Mouse (Mus musculus): ENCODE results near the gene Gm10964. TPM values are rescaled to one million over a fixed set of nuclear protein-coding genes. Genes with fewer than 3 reads are reported as not detected.

Gm10964 gene
- not detected in 2 replicates for polyA plus RNA-seq (2014; fragmentation: Nextera tagmentation; extraction: Ambion mirVana)

GRCm38 (mm10) chr3:103739329-103739728 lies at the start of gene Gm10964:
TSS of gene Gm10964 (plus strand) at chr3:103739366.
- peak within 1 kb of the TSS; percentile 97 for H3K27ac ChIP-seq (ENCODE audit: low read length)
- 96% methylated on average over 1 of the region's 1 CpGs for WGBS
- peak within 1 kb of the TSS; percentile 62 for H3K4me2 ChIP-seq (replicated peaks; ENCODE audit: low read depth, low read length)
- no peaks in the 10 kb centered on the region for H3K27me3 ChIP-seq (ENCODE audit: control insufficient read depth, insufficient read depth, low read length)
- peaks cover 23% of the 10 kb centered on the region for H3K4me1 ChIP-seq (ENCODE audit: control insufficient read depth, insufficient read depth, low read length)
- no peak for ATAC-seq (ENCODE audit: insufficient number of reproducible peaks, insufficient read depth, low FRiP score, low read depth)
- H3K9ac ChIP-seq (replicated peaks; ENCODE audit: low read depth, low read length), result no peak within 1 kb of the TSS; the same call in 1 of the 2 replicates
- H3K9me3 ChIP-seq (ENCODE audit: control insufficient read depth, low read depth, low read length), result no peaks in the 10 kb centered on the region
- peak within 1 kb of the TSS; percentile 37 for H3K4me3 ChIP-seq (ENCODE audit: low read depth, low read length)
- H3K36me3 ChIP-seq (ENCODE audit: control insufficient read depth, insufficient read depth, low read length), result peaks cover 24% of the 10 kb centered on the region

GRCm38 (mm10) chr3:103690506-103690905 lies 48.7 kb upstream of the Gm10964 start:
- no peak overlapping the region for H3K9ac ChIP-seq (replicated peaks; ENCODE audit: low read depth, low read length)
- H3K9me3 ChIP-seq (ENCODE audit: control insufficient read depth, low read depth, low read length), result no peaks in the 10 kb centered on the region
- H3K4me3 ChIP-seq (ENCODE audit: low read depth, low read length), result no peak overlapping the region
- 88% methylated on average over 3 of the region's 3 CpGs for WGBS
- no peak overlapping the region for H3K27ac ChIP-seq (ENCODE audit: low read length)
- no peak overlapping the region for H3K4me2 ChIP-seq (replicated peaks; ENCODE audit: low read depth, low read length)
- H3K36me3 ChIP-seq (ENCODE audit: control insufficient read depth, insufficient read depth, low read length), result no peaks in the 10 kb centered on the region
- no peak for ATAC-seq (ENCODE audit: insufficient number of reproducible peaks, insufficient read depth, low FRiP score, low read depth)
- H3K4me1 ChIP-seq (ENCODE audit: control insufficient read depth, insufficient read depth, low read length), result no peaks in the 10 kb centered on the region
- H3K27me3 ChIP-seq (ENCODE audit: control insufficient read depth, insufficient read depth, low read length), result no peaks in the 10 kb centered on the region

DNA sequence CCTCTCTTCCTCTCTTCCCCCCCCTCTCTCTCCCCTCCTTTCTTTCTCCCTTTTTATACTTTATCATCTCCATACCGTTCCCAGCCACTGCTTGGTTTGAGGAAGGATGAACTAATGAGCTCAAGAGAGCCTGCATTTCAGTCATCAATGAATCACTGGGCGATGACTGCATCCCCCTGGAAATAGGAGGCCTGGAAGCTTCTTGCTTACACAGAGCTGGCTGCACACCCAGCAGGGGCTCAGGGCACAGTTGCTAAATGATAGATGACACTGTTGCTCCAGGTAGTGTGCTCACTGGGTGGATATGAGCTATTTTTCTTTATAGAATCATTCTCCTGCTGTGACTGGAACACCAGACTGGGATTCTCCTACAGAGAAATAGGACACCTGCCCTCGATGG lies 43.6 kb upstream of the Gm10964 start:
- Histone ChIP-seq H3K4me3 (ENCODE audit: low read depth, low read length) (no peak overlapping the region), H3K4me2 (replicated peaks; ENCODE audit: low read depth, low read length) (no peak overlapping the region), H3K9ac (replicated peaks; ENCODE audit: low read depth, low read length) (no peak overlapping the region), H3K36me3 (ENCODE audit: control insufficient read depth, insufficient read depth, low read length) (no peaks in the 10 kb centered on the region), H3K4me1 (ENCODE audit: control insufficient read depth, insufficient read depth, low read length) (no peaks in the 10 kb centered on the region), H3K9me3 (ENCODE audit: control insufficient read depth, low read depth, low read length) (no peaks in the 10 kb centered on the region), H3K27me3 (ENCODE audit: control insufficient read depth, insufficient read depth, low read length) (no peaks in the 10 kb centered on the region), H3K27ac (ENCODE audit: low read length) (no peak overlapping the region)
- ATAC-seq (ENCODE audit: insufficient number of reproducible peaks, insufficient read depth, low FRiP score, low read depth), result no peak
- WGBS, result 46% methylated on average over 3 of the region's 3 CpGs

- H3K9me3 ChIP-seq (ENCODE audit: control insufficient read depth, low read depth, low read length), result no peaks in the 10 kb centered on the region
- H3K27ac ChIP-seq (ENCODE audit: low read length), result no peak overlapping the region
- no peak overlapping the region for H3K4me2 ChIP-seq (replicated peaks; ENCODE audit: low read depth, low read length)
- no peaks in the 10 kb centered on the region for H3K27me3 ChIP-seq (ENCODE audit: control insufficient read depth, insufficient read depth, low read length)
- no peaks in the 10 kb centered on the region for H3K4me1 ChIP-seq (ENCODE audit: control insufficient read depth, insufficient read depth, low read length)
- no peaks in the 10 kb centered on the region for H3K36me3 ChIP-seq (ENCODE audit: control insufficient read depth, insufficient read depth, low read length)
- 85% methylated on average over 1 of the region's 1 CpGs for WGBS
- H3K9ac ChIP-seq (replicated peaks; ENCODE audit: low read depth, low read length), result no peak overlapping the region
- ATAC-seq (ENCODE audit: insufficient number of reproducible peaks, insufficient read depth, low FRiP score, low read depth), result no peak
- H3K4me3 ChIP-seq (ENCODE audit: low read depth, low read length), result no peak overlapping the region
These were observed 42.7 kb upstream of the Gm10964 start for GRCm38 (mm10) chr3:103696388-103696925.

- no peak overlapping the region for H3K27ac ChIP-seq (ENCODE audit: low read length)
- H3K27me3 ChIP-seq (ENCODE audit: control insufficient read depth, insufficient read depth, low read length), result no peaks in the 10 kb centered on the region
- no peak overlapping the region for H3K4me2 ChIP-seq (replicated peaks; ENCODE audit: low read depth, low read length)
- no peaks in the 10 kb centered on the region for H3K9me3 ChIP-seq (ENCODE audit: control insufficient read depth, low read depth, low read length)
- no peaks in the 10 kb centered on the region for H3K36me3 ChIP-seq (ENCODE audit: control insufficient read depth, insufficient read depth, low read length)
- no peak for ATAC-seq (ENCODE audit: insufficient number of reproducible peaks, insufficient read depth, low FRiP score, low read depth)
- H3K4me3 ChIP-seq (ENCODE audit: low read depth, low read length), result no peak overlapping the region
- H3K9ac ChIP-seq (replicated peaks; ENCODE audit: low read depth, low read length), result no peak overlapping the region
- WGBS, result 72% methylated on average over 6 of the region's 6 CpGs
- H3K4me1 ChIP-seq (ENCODE audit: control insufficient read depth, insufficient read depth, low read length), result no peaks in the 10 kb centered on the region
These were observed 34.5 kb upstream of the Gm10964 start for GRCm38 (mm10) chr3:103704661-103705060.

GRCm38 (mm10) chr3:103705426-103705825 lies 33.7 kb upstream of the Gm10964 start:
- H3K27me3 ChIP-seq (ENCODE audit: control insufficient read depth, insufficient read depth, low read length), result no peaks in the 10 kb centered on the region
- no peaks in the 10 kb centered on the region for H3K4me1 ChIP-seq (ENCODE audit: control insufficient read depth, insufficient read depth, low read length)
- H3K9ac ChIP-seq (replicated peaks; ENCODE audit: low read depth, low read length), result no peak overlapping the region
- H3K4me2 ChIP-seq (replicated peaks; ENCODE audit: low read depth, low read length), result no peak overlapping the region
- no peak overlapping the region for H3K27ac ChIP-seq (ENCODE audit: low read length)
- no peaks in the 10 kb centered on the region for H3K9me3 ChIP-seq (ENCODE audit: control insufficient read depth, low read depth, low read length)
- ATAC-seq (ENCODE audit: insufficient number of reproducible peaks, insufficient read depth, low FRiP score, low read depth), result no peak
- no peak overlapping the region for H3K4me3 ChIP-seq (ENCODE audit: low read depth, low read length)
- WGBS, result 69% methylated on average over 12 of the region's 12 CpGs
- no peaks in the 10 kb centered on the region for H3K36me3 ChIP-seq (ENCODE audit: control insufficient read depth, insufficient read depth, low read length)

DNA sequence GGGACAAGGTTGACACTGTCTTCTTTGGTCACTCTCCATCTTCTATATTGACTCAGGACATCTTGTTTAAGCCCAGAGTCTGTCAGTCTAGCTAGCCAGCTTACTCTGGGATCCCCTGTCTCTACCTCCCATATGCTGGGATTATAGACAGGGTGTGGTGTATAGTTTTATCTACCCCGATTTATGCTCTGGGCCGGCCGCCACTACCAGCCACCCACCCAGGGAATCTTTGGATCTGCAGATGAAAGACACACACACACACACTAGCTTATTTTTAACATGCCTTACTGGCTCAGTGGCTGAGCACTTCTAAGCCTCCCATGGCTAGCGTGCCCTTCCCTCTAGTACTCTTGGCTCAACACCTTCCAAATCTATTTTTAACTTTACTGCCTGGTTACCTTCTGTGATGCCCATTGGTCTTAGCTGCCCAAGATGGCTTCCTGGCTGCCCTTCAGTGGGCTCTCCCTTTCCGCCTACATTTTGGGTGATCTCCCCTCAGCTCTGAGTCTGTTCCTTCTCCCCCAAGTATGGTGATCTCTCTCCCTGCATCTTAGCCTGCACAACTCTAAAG lies 29.6 kb upstream of the Gm10964 start:
- 94% methylated on average over 5 of the region's 5 CpGs for WGBS
- no peak overlapping the region for H3K4me2 ChIP-seq (replicated peaks; ENCODE audit: low read depth, low read length)
- no peak overlapping the region for H3K4me3 ChIP-seq (ENCODE audit: low read depth, low read length)
- no peak overlapping the region for H3K27ac ChIP-seq (ENCODE audit: low read length)
- no peaks in the 10 kb centered on the region for H3K36me3 ChIP-seq (ENCODE audit: control insufficient read depth, insufficient read depth, low read length)
- H3K27me3 ChIP-seq (ENCODE audit: control insufficient read depth, insufficient read depth, low read length), result no peaks in the 10 kb centered on the region
- no peaks in the 10 kb centered on the region for H3K4me1 ChIP-seq (ENCODE audit: control insufficient read depth, insufficient read depth, low read length)
- H3K9me3 ChIP-seq (ENCODE audit: control insufficient read depth, low read depth, low read length), result no peaks in the 10 kb centered on the region
- no peak for ATAC-seq (ENCODE audit: insufficient number of reproducible peaks, insufficient read depth, low FRiP score, low read depth)
- H3K9ac ChIP-seq (replicated peaks; ENCODE audit: low read depth, low read length), result no peak overlapping the region

GRCm38 (mm10) chr3:103712196-103712595 lies 27.0 kb upstream of the Gm10964 start:
- H3K27ac ChIP-seq (ENCODE audit: low read length), result no peak overlapping the region
- H3K4me2 ChIP-seq (replicated peaks; ENCODE audit: low read depth, low read length), result no peak overlapping the region
- H3K27me3 ChIP-seq (ENCODE audit: control insufficient read depth, insufficient read depth, low read length), result no peaks in the 10 kb centered on the region
- WGBS, result 98% methylated on average over 4 of the region's 4 CpGs
- no peak overlapping the region for H3K9ac ChIP-seq (replicated peaks; ENCODE audit: low read depth, low read length)
- H3K4me1 ChIP-seq (ENCODE audit: control insufficient read depth, insufficient read depth, low read length), result peaks cover 10% of the 10 kb centered on the region; the same call in 1 of the 2 replicates
- ATAC-seq (ENCODE audit: insufficient number of reproducible peaks, insufficient read depth, low FRiP score, low read depth), result no peak
- no peaks in the 10 kb centered on the region for H3K36me3 ChIP-seq (ENCODE audit: control insufficient read depth, insufficient read depth, low read length)
- H3K9me3 ChIP-seq (ENCODE audit: control insufficient read depth, low read depth, low read length), result no peaks in the 10 kb centered on the region
- no peak overlapping the region for H3K4me3 ChIP-seq (ENCODE audit: low read depth, low read length)
